Mouse (Mus musculus) left cerebral cortex, adult 11 months (tissue): Measurements from ENCODE around the gene Acvr1.

ENCODE experiments used
- DNase-seq: peaks from one replicate; pipeline ENCODE4 v3.0.0; 2022; ENCODE audit warnings: low spot score

The Acvr1 gene

DNA sequence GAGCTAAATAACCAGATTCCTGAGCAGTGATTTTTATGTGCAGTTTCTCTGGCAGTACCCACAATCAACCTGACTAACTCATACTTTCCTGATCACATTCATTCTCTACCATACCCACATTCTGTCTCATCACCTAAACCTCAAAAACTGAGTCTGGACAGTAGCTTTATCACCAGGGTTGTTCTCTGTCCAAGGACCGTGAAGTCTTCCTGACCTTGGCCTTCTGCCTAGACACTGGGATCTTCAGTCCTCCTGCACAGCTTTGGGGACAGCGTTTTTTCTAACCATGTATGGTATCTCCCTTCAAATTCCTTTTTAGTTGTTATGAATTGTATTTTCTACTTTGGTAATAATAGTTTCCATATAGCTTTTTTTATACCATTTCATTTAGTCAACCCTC lies 163.5 kb downstream of the Acvr1 start:
- no peak for DNase-seq

DNA sequence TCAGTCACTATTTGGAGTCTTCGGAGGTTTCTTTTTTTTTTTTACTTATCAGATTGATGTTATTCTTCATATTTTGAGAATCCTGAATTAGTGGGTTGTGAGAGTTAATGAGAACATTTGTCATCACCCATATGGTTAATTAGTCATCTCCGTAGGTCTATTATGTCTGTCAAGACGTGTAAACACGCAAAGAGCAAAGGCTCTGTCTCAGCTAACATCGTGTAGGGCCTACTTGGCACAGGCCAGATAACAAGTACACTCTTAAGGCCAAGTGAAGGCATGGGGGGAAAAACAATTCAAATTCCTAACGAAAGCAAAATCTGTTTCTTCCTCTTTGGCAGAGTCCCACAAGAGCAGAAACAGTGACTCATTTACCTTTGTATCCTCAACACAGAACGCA lies 178.4 kb downstream of the Acvr1 start:
- DNase-seq = no peak

DNA sequence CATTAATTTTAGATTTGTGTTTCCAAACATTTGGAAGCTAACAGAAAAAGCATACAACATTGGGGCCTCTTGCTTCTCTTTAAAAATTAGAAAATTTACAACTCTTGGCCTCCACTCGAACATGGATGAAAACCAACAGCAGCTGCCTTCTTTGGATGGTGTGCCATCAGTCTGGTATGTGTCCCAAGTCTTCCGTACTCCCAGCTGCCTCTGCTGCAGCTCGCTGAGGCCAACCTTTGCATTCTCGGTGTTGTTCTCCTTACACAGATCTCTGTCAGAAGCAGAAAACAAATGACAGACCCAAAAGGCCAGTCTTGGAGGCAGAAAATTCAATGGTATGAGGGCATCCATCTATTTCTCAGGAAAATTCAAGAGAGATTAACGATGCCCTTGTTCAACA lies 186.9 kb downstream of the Acvr1 start:
- no peak for DNase-seq

DNA sequence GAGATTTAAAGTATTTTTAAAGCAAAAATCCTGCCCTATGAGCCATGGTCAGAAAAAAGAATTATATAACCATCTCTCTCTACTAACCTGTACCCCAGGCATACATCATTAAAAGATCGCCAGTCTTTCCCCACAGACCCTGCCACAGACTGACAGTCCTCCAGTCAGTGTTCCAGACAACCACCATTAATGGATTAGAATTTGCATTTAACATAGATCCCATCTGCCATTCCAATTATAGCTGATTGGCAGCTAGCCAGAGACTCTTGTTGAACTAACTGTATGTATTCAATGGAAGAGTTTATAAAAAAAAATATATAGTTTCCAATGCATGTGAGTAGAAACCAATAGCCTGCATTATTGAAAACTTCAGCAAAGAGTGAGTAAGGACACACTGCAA lies 187.5 kb downstream of the Acvr1 start:
- no peak for DNase-seq

DNA sequence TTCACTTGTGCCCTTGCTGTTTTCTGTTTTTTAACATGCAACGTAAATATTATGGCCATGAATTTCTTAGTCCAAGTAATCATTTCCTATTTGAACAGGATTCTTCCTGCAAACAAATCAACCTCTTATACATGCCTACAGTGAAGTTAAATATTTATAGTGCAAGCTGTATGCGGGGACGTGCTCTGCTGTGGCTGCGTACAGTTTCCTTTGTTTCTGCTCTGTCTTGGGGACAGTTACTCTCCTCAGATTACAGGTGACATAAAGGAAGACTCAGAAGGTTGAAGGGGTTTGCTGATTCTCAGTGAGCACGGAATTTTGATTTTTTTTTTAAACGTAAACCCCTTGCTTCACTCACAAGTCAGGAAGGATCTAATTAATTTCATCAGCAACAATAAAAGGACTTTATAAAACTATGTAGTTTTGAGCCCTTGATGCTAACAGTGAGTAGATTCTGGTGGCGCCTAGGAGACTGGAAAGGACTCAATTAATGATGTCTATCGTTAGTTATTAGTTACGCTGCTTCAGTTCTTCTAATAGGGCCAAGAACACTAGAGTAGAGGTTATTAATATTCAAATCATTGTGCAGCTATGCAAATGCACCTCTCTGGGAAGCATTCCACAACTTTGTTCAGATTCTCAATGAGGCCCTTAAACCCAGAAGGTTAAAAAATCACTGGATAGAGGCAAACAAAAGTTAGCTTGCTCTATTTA lies 189.4 kb downstream of the Acvr1 start:
- DNase-seq = no peak

DNA sequence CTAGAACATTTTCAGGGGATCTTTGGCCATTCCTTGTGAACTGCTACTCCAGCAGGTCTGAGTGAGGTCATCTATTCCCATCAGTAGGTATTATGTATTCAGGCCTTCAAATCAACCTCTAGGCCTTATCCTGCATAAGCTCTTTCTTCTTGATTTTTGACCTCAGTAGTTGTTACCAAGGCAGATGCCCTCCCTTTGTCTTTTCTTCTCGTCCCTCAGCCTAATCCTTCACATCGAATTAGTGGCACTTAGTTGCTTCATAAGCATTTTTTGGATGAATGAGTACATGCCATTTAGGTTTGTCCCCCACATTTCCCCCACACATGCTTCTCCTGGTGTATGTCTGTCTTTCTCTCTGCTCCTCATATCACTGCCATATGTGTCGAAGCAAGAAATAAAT lies 200.8 kb downstream of the Acvr1 start:
- DNase-seq = no peak

DNA sequence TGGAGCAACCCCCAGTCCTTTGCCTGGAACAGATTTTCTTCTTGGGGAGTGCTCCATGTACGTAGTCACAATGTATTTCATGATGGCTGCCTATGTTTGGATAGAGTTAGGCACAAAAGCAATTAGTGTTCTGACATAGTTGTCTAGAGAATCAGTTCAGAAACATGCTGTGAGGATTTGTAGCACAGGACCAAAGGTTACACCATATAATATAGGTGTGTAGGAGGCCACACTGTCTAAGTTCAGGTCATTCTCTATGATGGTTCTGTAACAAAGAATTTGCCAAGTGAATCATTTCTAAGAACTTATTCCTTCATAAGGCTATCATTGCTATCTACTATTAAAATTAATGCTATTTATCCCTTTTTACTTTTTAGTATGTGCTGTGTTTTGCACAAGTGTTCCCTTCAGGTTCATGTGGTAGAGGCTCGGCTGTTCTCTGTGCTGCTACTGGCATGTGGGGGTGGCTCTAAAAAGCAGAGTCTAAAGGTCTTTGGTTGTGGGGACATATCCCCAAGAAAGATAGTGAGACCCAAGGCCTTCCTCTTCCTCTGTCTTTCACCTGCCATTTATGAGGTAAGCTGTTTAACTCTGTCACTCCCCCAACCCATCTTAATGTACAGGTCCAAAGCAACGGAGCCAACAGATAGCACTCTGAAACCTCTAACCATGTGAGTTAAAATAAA lies 205.5 kb downstream of the Acvr1 start:
- no peak for DNase-seq

DNA sequence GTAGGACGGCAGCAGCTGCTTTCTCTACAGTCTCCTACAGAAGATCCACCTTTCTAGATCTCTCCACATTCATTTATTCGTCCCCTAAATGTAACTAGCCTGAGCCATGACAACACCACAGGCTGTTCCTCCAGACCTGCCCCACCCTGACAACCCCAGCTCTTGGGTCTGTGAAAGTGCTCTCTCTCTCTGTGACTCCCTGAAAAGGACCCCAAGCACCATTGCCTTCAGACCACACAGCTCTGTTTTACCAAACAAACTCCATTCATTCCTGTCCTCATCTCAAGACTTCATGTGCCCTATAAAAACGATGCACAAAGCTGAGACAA lies 208.9 kb downstream of the Acvr1 start:
- no peak for DNase-seq

DNA sequence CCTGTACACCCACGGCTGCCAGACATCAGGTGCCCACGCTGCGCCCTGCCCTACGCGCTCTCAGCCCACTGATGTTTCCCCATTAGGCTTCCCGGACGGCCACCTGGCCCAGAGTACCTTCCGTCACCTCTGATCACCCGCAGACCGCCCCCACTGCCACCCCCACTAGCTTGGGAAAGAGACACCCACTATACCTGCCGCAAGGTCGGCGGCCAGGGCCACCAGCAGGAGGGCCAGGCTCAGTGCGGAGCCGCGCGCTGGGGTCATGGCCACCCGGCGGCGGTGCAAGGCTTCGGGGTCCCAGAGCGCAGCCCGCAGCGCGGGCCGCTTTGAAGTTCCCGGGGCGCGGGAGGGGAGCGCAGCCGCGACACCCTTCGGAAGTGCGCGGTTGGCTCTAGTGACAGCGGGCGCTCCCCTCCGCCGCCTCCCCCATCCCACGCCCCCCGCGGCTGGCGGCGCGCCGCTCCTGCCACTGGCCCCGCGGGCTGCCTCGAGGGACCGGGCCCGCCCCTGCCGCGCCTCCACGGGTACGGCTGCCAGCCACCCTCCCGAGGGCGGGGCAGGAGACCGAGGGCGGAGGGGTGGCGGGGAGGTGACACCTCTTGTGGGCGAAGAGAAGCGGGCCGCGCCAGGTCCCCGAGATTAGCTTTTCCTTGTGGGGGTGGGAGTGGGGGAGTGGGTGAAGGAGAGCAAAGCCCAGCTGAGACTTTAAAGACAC lies 209.4 kb downstream of the Acvr1 start, which contains the start of gene Acvr1c:
Acvr1c (minus strand) TSS at position 482 of the 718 bp plus-strand sequence.
- peak; percentile 12 for DNase-seq

DNA sequence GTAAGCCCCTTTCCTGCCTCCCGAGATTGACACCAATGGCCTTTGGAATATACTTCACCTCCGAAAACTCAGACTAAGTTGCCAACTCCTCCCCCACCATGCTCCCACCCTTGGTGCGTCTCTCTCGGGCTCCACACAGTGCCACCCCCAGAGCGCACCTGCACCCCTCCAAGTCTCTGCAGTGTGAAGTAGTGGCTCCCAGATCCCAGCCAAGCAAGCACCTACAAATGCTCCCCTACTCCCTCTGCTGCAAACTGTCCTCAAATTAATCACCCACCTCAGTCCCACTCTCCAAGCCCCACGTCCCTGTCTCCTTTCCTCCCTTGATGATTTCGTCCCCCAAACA lies 209.9 kb downstream of the Acvr1 start:
- no peak for DNase-seq

DNA sequence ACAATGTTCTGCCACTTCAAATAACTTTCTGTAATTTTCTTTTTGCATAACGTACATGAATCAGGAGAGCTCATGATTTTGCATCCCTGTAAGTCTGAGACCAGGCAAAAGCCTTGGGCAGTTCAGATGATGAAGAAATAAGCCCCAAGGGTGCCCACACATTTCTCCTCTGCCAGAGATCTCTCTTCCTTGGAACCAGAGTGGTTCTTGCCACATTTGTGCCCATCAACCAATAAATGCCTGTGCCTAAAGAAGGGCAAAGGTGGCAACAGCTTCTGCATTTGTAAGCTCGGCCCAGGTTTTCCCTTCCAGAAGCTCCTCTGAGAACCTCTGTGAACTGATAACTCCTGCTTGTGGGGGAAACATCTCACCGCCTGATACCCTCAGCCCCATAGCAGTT lies 212.6 kb downstream of the Acvr1 start:
- DNase-seq = no peak

DNA sequence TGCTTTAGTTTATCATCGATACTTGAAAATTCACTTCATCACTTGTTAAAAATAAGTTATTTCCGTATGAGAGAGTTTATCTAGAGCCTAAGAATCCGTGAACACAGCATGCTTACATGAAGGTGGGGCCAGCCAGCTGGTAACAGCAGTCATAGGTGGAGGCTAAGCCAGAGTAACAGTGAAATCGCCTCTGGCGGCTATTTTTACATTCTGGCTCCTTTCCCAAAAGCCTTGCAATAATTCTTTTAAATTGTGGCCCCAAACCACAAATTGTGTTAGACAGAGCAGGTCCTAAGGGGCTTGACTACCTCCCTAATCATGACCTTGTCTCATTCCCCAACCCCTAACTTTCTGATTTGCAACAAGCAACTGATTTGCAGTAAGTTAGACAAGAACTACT lies 214.1 kb downstream of the Acvr1 start:
- no peak for DNase-seq

DNA sequence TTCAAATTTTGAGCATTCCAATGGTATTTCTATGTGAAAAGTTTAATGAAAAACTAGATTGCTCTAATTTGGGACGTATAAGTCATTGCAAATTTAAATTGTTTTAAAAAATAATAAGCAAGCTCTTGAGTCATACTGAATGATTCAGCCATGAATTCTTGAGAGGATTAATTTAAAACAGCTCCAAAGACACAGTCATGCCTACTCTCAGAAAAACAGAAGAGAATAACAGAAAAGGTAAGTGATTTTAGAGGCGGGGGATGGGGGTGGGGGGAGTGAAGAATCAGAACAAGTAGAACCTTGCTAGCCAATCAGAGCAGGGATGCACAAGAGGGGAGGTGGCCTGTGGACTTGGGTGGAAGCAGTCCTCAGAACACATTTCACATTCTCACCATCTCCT lies 216.3 kb downstream of the Acvr1 start:
- DNase-seq = no peak
